Mouse (Mus musculus) liver, adult 2 months (tissue): Measurements from ENCODE around the gene Tpt1. TPM values are rescaled to one million over a fixed set of nuclear protein-coding genes. Genes with fewer than 3 reads are reported as not detected.

Experiments
- DNase-seq: peaks from one replicate; pipeline ENCODE4 v3.0.0-alpha.2; 2011; ENCODE audit warnings: low read depth, low spot score; ENCODE audit errors: extremely low read depth
- H3K27ac ChIP-seq: fragments of 200-500 bp; replicated peaks from 2 replicates; pipeline ENCODE4 v1.5.1; 2012; ENCODE audit warnings: low read depth, mild to moderate bottlenecking, control low read depth, inconsistent platforms, low read length; ENCODE audit not compliant: insufficient read depth
- H3K27me3 ChIP-seq: fragments of 200-500 bp; 2 replicates; pipeline ENCODE4 v1.6.1; 2012; ENCODE audit warnings: mild to moderate bottlenecking, moderate library complexity, low read length, inconsistent platforms; ENCODE audit not compliant: control insufficient read depth, insufficient read depth
- H3K36me3 ChIP-seq: fragments of 200-500 bp; 2 replicates; pipeline ENCODE4 v1.6.1; 2012; ENCODE audit warnings: low read length, inconsistent platforms; ENCODE audit not compliant: control insufficient read depth, insufficient read depth
- H3K4me1 ChIP-seq: fragments of 200-500 bp; 2 replicates; pipeline ENCODE4 v1.6.1; 2011; ENCODE audit warnings: low read length; ENCODE audit not compliant: control insufficient read depth, insufficient read depth
- H3K4me3 ChIP-seq: fragments of 200-500 bp; 2 replicates; pipeline ENCODE4 v1.5.1; 2011; ENCODE audit warnings: low read depth, mild to moderate bottlenecking, control low read depth, low read length, moderate library complexity; ENCODE audit not compliant: insufficient read depth
- H3K79me2 ChIP-seq: fragments of 200-500 bp; 2 replicates; pipeline ENCODE4 v1.6.1; 2012; ENCODE audit warnings: inconsistent platforms, mild to moderate bottlenecking, low read length, moderate library complexity; ENCODE audit not compliant: control insufficient read depth, insufficient read depth
- H3K9ac ChIP-seq: fragments of 200-500 bp; 2 replicates; pipeline ENCODE4 v1.6.1; 2012; ENCODE audit warnings: low read depth, mild to moderate bottlenecking, control low read depth, inconsistent platforms, low read length
- CTCF ChIP-seq: fragments of 200-500 bp; IDR thresholded peaks from 2 replicates; pipeline ENCODE4 v1.5.1; 2011; ENCODE audit warnings: low read depth, low read length, control low read depth
- POLR2A ChIP-seq: fragments of 200-500 bp; IDR thresholded peaks from 2 replicates; pipeline ENCODE4 v1.6.1; 2011; ENCODE audit warnings: low read length, control low read depth; ENCODE audit not compliant: insufficient read depth; ENCODE audit errors: extremely low read depth
- WGBS: fragments of 180-500 bp; shearing (Covaris S2); methylation state at CpG from one replicate; pipeline ENCODE4 v1.1.7; 2018; 5-methylcytosine and 5-hydroxymethylcytosine counted together
- polyA plus RNA-seq: library from polyadenylated mRNA; depleted of rRNA; stranded (reverse); fragments of >200 nt; gene quantifications from 2 replicates; pipeline ENCODE4 v1.2.3, GENCODE M21; 2012
- total RNA-seq: library from RNA; depleted of rRNA; stranded (reverse); fragments of >200 nt; gene quantifications from 2 replicates; pipeline ENCODE4 v1.2.3, GENCODE M21; 2014

Tpt1 gene
- total and polyA plus RNA-seq, 2 experiments: 1,392 to 1,429 TPM

DNA sequence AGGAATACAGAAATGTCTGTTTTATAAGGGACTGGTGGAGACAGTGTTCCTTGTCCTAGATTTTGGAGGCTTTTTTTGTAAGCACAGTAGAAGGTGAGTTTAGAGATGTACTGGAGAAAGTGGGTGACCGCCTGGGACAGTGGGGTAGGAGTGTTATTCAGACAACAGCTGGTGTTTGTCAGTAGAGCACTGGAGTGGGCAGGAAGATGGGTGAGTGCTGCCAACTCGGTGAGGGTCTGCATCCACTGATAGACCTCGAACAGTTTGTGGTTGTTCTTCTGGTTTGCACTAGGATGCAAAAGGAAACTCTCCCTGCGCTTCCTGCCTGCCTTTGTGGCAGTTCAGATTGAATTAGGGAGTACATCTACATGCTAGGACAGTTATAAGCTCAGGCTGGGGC is 2.8 kb downstream of the Tpt1 start:
- TF ChIP-seq CTCF: no peak
- TF ChIP-seq POLR2A: no peak
- no peaks in the 10 kb centered on the region for H3K79me2 ChIP-seq
- 63% methylated on average over 4 of the region's 4 CpGs for WGBS
- peaks cover 38% of the 10 kb centered on the region for H3K36me3 ChIP-seq
- no peaks in the 10 kb centered on the region for H3K27me3 ChIP-seq
- H3K4me1 ChIP-seq: peaks cover 15% of the 10 kb centered on the region
- DNase-seq: no peak
- no peak overlapping the region for H3K4me3 ChIP-seq
- H3K9ac ChIP-seq: no peak overlapping the region
- no peak overlapping the region for H3K27ac ChIP-seq

DNA sequence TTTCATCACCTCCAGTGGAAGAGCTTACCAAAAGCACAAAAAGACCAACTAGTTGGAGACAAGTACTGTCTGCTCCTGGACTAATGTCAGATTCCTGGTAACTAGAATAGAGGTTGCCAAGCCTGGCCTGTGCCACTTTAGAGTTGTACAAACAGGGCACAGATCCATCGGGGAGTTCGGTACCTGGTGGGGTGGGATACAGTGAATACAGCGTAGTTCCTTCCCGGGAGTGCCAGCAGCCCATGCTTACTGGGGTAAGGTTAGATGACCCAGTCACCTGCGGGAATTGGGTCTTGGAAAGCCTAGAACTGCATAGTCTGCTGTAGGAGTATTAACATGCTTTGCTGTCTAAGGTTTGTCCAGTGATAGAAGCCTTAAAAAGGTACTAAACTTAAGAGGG is 3.6 kb downstream of the Tpt1 start:
- Histone ChIP-seq H3K27ac (no peak overlapping the region; the same call in 1 of the 2 replicates), H3K4me3 (no peak overlapping the region), H3K36me3 (peaks cover 38% of the 10 kb centered on the region), H3K27me3 (no peaks in the 10 kb centered on the region), H3K9ac (no peak overlapping the region), H3K79me2 (no peaks in the 10 kb centered on the region), H3K4me1 (peaks cover 15% of the 10 kb centered on the region)
- WGBS: 79% methylated on average over 5 of the region's 5 CpGs
- DNase-seq: no peak
- TF ChIP-seq CTCF: no peak
- TF ChIP-seq POLR2A: no peak

DNA sequence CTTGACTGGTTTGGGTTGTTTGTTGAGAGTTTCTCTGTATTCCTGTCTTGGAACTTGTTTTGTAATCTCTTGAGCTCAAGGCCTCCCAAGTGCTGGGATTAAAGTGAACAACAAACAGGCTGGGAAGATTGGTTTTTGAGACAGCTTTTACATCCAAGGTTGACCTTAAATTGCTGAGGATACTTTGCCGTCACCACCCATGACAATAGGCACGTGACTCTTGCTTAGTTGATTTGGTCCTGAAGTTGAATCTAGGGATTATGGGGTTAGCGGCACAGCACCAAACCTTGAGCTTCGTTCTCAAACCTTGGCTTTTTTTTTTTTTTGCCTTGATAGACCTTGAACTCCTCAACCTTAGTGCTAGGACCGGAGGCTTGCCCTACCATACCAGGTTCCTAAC is 4.3 kb downstream of the Tpt1 start:
- Histone ChIP-seq H3K27ac (no peak overlapping the region), H3K9ac (no peak overlapping the region), H3K79me2 (no peaks in the 10 kb centered on the region), H3K4me3 (no peak overlapping the region), H3K27me3 (no peaks in the 10 kb centered on the region), H3K36me3 (peaks cover 38% of the 10 kb centered on the region), H3K4me1 (peaks cover 15% of the 10 kb centered on the region)
- TF ChIP-seq CTCF (no peak), POLR2A (no peak)
- no peak for DNase-seq
- WGBS: 69% methylated on average over 5 of the region's 5 CpGs

DNA sequence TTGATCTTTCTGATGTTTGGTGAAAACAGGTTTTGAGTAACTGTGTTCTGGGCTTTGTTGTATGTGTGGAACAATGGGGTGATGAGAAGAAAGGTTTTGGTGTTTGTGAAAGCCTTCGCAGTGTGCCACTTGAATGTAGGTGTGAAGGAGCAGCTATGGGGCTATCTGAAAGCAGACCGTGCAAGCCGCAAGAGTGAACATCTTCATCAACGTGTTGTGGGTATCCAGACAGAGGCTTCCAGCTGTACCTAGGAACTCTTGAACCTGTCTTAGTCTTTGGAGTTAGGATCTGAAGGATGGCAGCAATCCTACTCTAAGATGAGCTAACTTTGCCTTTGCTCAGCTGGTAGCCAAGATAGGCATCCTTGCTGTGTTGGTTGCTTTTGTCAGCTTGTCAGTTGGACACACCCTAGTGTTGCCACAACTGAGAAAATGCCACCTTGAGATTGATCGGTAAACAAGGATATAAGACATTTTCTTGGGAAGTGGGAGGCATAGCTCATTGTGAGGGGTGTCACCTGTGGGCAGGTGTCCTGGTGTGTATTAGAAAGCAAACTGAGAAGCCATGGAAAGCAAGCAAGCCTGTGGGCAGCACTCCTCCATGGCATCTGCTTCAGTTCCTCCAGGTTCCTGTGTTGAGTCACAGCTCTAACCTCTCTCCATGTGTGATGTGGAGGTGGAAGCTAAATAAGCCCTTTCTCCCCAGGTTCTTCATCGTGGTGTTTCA is 5.1 kb downstream of the Tpt1 start:
- Histone ChIP-seq H3K9ac (no peak overlapping the region), H3K4me3 (no peak overlapping the region), H3K4me1 (peaks cover 15% of the 10 kb centered on the region), H3K27me3 (no peaks in the 10 kb centered on the region), H3K36me3 (peaks cover 38% of the 10 kb centered on the region), H3K27ac (no peak overlapping the region), H3K79me2 (no peaks in the 10 kb centered on the region)
- WGBS: 85% methylated on average over 6 of the region's 6 CpGs
- DNase-seq: no peak
- TF ChIP-seq POLR2A (no peak), CTCF (no peak)

DNA sequence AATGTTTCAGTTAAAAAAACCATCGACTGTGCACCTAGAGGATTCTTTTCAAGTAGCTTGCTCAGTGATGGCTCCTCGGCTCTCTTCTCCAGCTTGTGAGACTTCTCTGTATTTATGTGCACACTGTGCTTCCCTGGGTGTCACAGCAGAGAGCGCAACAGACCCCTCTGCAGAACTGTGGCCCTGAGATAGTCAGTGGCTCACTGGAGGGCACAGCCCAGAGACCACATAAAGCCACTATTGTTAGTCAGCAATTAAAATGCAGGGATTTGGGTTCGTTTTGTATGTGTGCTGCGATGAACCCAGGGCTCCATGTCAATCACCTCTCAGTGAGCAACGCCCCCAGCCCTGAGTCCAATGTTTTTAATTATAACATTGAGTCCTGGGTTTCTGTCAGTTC is 5.9 kb downstream of the Tpt1 start:
- H3K27me3 ChIP-seq: no peaks in the 10 kb centered on the region
- no peak overlapping the region for H3K9ac ChIP-seq
- no peak for DNase-seq
- WGBS: 84% methylated on average over 6 of the region's 6 CpGs
- peaks cover 38% of the 10 kb centered on the region for H3K36me3 ChIP-seq
- no peak overlapping the region for H3K27ac ChIP-seq
- no peak overlapping the region for H3K4me3 ChIP-seq
- TF ChIP-seq CTCF: no peak
- no peaks in the 10 kb centered on the region for H3K79me2 ChIP-seq
- peaks cover 15% of the 10 kb centered on the region for H3K4me1 ChIP-seq

DNA sequence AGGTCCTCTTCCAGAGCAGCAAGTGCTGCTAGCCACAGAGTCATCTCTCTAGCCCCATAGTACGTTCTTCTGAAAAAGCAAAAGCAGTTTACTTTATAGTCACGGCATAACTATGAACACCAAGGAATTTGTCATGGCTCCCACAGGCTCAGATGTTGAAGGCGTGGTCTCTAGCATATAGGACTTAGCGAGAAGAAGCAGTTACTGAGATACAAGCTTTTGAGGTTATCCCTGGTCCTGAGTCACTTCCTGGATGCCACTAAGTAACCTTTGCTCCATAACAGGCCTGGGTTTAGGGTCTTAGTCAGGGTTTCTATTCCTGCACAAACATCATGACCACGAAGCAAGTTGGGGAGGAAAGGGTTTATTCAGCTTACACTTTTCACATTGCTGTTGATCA is 7.1 kb downstream of the Tpt1 start:
- Histone ChIP-seq H3K4me3 (no peak overlapping the region), H3K79me2 (no peaks in the 10 kb centered on the region), H3K9ac (no peak overlapping the region), H3K27me3 (no peaks in the 10 kb centered on the region), H3K4me1 (peaks cover 10% of the 10 kb centered on the region), H3K36me3 (peaks cover 31% of the 10 kb centered on the region), H3K27ac (no peak overlapping the region)
- WGBS: 87% methylated on average over 5 of the region's 5 CpGs
- TF ChIP-seq CTCF: no peak
- no peak for TF ChIP-seq POLR2A
- DNase-seq: no peak
